Mouse (Mus musculus): ENCODE measurements at regions not wholly inside any gene's neighbourhood (a gene's known extent, or its start where the extent isn't known, plus 50 kb on each side); places are given as distances from the start of the nearest gene placed in this dataset.
A peak's percentile ranks its signal among the peaks of the same experiment; 100 is the strongest.

DNA sequence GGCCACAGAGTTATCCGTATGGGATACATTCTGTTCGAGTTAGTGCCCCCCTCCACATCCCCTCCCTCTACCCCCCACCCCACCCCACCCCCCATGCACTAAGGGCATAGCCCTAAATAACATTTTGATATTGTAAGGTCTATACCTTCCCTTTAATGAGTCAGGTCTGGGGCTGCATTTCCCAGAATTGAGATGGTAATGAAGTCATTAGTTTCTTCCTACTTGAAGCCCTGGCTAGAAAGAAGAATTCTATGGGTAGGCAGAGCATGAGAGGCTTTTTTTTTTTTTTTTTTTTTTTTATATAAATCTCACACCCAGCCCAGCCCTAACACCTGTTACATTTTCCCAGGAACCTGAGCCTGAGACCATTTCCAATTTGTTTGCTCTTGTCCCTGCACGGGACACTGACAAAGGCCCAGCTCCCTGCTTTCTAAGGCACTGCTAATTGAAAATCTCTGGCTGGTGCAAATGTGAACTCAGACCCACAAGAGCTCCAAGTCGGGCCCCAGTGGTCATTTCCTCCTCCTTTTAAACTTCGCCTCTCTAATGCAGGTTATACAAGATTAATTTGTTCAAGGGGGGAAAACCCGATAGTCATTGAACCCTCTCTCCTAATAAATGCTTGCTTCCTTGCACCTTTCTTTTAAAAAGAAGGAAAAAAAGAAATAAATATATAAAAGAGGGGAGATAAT lies 106.5 kb upstream of the Id4 start:
- Histone ChIP-seq H3K4me3 (ENCODE audit: low read depth, low read length) (no peak overlapping the region), H3K9ac (ENCODE audit: low read depth, low read length) (no peak overlapping the region), H3K9me3 (ENCODE audit: control insufficient read depth, low read length) (no peaks in the 10 kb centered on the region), H3K27me3 (replicated peaks; ENCODE audit: control insufficient read depth, insufficient read depth, low read length) (no peaks in the 10 kb centered on the region), H3K27ac (replicated peaks; ENCODE audit: low read depth, low read length) (no peak overlapping the region), H3K36me3 (ENCODE audit: control insufficient read depth, insufficient read depth, low read length) (no peaks in the 10 kb centered on the region), H3K4me1 (ENCODE audit: control insufficient read depth, insufficient read depth, low read length) (peaks cover 9% of the 10 kb centered on the region; the same call in 1 of the 2 replicates), H3K4me2 (ENCODE audit: low read depth, low read length) (no peak overlapping the region)
- ATAC-seq (ENCODE audit: low read depth) (no peak), DNase-seq (ENCODE audit: low spot score) (no peak)
- WGBS = 30% methylated on average over 6 of the region's 6 CpGs

DNA sequence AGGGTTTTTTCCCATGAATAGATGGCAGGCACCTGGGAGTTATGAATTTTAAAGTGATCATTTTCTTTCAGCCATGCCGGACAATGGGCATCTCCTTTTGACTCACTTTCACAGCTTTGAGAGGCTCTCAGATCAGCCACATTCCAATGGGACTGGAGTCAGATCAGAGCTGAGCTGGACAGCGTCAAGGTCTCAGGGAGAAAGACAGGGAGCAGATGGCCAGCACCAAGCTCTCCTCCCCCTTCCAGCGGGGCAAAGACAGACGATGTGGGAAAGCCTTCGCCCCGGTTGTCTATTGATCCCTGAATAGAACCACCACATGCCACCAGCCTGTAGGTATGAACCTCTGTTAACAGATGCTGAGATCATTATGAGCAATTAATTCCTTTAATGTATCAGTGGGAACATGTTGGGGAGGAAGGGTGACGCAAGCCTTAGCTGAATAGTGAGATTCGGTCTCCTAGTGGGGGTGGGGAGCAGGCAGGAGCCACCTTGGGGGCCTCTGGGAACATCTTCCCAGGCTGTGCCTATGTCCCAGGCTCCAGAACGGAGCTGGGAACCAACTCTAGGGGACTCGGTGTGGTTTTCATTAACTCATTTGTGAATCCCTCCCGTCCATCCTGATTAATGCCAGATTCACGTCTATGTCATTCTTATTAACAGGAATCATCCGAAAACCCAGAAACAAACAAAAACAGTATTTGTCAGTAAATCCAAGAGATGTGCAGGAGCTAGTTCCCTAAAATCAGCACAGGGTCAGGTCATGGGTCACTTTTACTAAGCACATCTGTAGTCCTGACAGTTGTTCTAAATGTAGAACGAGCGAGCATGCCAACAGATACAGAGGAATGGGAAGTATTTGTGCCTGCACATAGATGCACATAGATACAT lies 101.8 kb upstream of the Id4 start:
- 18% methylated on average over 15 of the region's 15 CpGs for WGBS
- no peak for ATAC-seq (ENCODE audit: low read depth)
- Histone ChIP-seq H3K27ac (replicated peaks; ENCODE audit: low read depth, low read length) (no peak overlapping the region), H3K27me3 (replicated peaks; ENCODE audit: control insufficient read depth, insufficient read depth, low read length) (no peaks in the 10 kb centered on the region), H3K4me1 (ENCODE audit: control insufficient read depth, insufficient read depth, low read length) (peaks cover 9% of the 10 kb centered on the region; the same call in 1 of the 2 replicates), H3K4me3 (ENCODE audit: low read depth, low read length) (no peak overlapping the region), H3K9me3 (ENCODE audit: control insufficient read depth, low read length) (no peaks in the 10 kb centered on the region), H3K9ac (ENCODE audit: low read depth, low read length) (no peak overlapping the region), H3K36me3 (ENCODE audit: control insufficient read depth, insufficient read depth, low read length) (no peaks in the 10 kb centered on the region), H3K4me2 (ENCODE audit: low read depth, low read length) (0 out of 2 replicates have a peak overlapping the region, but pooled peaks have one; percentile 9)
- DNase-seq (ENCODE audit: low spot score) = peak; percentile 31

DNA sequence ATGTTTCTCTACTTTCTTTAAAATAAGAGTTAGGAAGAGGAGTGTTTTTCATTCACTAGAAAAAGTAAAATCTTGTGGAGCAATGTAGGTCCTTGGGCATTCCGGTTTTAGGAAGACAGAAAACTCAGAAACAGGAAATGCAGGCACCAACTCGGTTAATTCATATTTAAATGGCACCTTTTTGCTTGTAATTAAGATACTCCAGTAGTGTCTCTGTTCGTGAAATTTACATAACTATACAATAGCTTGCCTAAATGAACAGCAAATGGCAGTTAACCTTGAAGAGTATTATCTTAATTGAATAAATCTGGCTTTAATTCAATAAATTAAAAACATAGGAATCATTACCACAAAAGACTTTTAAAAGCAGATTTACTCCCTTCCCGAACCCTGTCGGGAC lies 100.9 kb upstream of the Id4 start:
- ATAC-seq (ENCODE audit: low read depth) (no peak), DNase-seq (ENCODE audit: low spot score) (no peak)
- H3K4me2 ChIP-seq (ENCODE audit: low read depth, low read length) = no peak overlapping the region
- H3K36me3 ChIP-seq (ENCODE audit: control insufficient read depth, insufficient read depth, low read length) = no peaks in the 10 kb centered on the region
- peaks cover 9% of the 10 kb centered on the region; the same call in 1 of the 2 replicates for H3K4me1 ChIP-seq (ENCODE audit: control insufficient read depth, insufficient read depth, low read length)
- H3K9me3 ChIP-seq (ENCODE audit: control insufficient read depth, low read length) = no peaks in the 10 kb centered on the region
- no peak overlapping the region for H3K4me3 ChIP-seq (ENCODE audit: low read depth, low read length)
- H3K27me3 ChIP-seq (replicated peaks; ENCODE audit: control insufficient read depth, insufficient read depth, low read length) = no peaks in the 10 kb centered on the region
- no peak overlapping the region for H3K27ac ChIP-seq (replicated peaks; ENCODE audit: low read depth, low read length)
- no peak overlapping the region for H3K9ac ChIP-seq (ENCODE audit: low read depth, low read length)
- WGBS = 38% methylated on average over 5 of the region's 5 CpGs

DNA sequence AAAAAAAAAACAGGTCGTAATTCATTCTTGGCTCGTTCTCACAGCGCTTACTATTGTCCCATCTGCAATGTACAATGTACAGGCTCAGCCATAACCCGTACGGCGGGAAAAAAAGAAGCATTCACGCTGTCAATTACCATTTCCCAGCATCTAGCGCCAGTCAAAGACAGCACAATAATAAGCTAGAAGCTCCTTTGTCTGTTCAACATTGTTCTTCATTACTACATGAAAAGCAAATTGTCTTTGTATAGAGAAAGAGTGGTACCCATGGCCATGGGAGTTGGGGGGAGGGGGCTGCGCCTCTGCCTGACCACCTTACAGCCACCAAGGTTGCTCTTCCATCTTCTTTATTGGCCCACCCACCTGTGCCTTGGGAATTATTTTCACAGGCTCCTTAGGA lies 99.7 kb upstream of the Id4 start:
- DNase-seq (ENCODE audit: low spot score) = peak; percentile 31
- 75% methylated on average over 9 of the region's 9 CpGs for WGBS
- no peak overlapping the region for H3K4me3 ChIP-seq (ENCODE audit: low read depth, low read length)

DNA sequence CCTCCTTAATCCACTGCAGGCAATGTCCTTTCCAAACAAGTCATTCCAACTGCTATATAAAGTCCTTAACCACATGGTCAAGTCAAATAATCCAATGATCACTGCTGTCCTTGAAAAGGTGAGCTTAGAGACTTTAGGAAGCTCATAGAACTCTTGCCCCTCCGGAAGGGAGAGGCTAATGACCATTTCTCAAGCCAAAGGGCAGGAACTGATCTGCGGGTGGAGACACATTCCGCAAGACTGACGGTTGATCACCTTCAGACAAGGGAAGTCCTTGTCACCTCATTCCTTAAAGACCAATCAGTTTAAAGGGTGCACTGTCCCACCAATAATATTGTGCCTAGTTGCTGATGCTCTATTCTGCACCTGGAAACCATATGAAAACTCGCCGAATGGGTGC lies 96.4 kb upstream of the Id4 start:
- Histone ChIP-seq H3K27ac (replicated peaks; ENCODE audit: low read depth, low read length) (no peak overlapping the region), H3K4me3 (ENCODE audit: low read depth, low read length) (no peak overlapping the region), H3K9me3 (ENCODE audit: control insufficient read depth, low read length) (no peaks in the 10 kb centered on the region), H3K9ac (ENCODE audit: low read depth, low read length) (no peak overlapping the region), H3K27me3 (replicated peaks; ENCODE audit: control insufficient read depth, insufficient read depth, low read length) (no peaks in the 10 kb centered on the region), H3K4me1 (ENCODE audit: control insufficient read depth, insufficient read depth, low read length) (no peaks in the 10 kb centered on the region; the same call in 1 of the 2 replicates), H3K4me2 (ENCODE audit: low read depth, low read length) (no peak overlapping the region), H3K36me3 (ENCODE audit: control insufficient read depth, insufficient read depth, low read length) (no peaks in the 10 kb centered on the region)
- ATAC-seq (ENCODE audit: low read depth) = no peak
- WGBS = 89% methylated on average over 6 of the region's 6 CpGs
- DNase-seq (ENCODE audit: low spot score) = no peak

More for the DNA sequence above, 99.7 kb upstream of the Id4 start:
- no peaks in the 10 kb centered on the region for H3K27me3 ChIP-seq (replicated peaks; ENCODE audit: control insufficient read depth, insufficient read depth, low read length)
- no peaks in the 10 kb centered on the region for H3K36me3 ChIP-seq (ENCODE audit: control insufficient read depth, insufficient read depth, low read length)
- peaks cover 9% of the 10 kb centered on the region; the same call in 1 of the 2 replicates for H3K4me1 ChIP-seq (ENCODE audit: control insufficient read depth, insufficient read depth, low read length)
- H3K4me2 ChIP-seq (ENCODE audit: low read depth, low read length) = no peak overlapping the region
- no peak overlapping the region for H3K9ac ChIP-seq (ENCODE audit: low read depth, low read length)
- no peak for ATAC-seq (ENCODE audit: low read depth)
- no peak overlapping the region for H3K27ac ChIP-seq (replicated peaks; ENCODE audit: low read depth, low read length)
- no peaks in the 10 kb centered on the region for H3K9me3 ChIP-seq (ENCODE audit: control insufficient read depth, low read length)

DNA sequence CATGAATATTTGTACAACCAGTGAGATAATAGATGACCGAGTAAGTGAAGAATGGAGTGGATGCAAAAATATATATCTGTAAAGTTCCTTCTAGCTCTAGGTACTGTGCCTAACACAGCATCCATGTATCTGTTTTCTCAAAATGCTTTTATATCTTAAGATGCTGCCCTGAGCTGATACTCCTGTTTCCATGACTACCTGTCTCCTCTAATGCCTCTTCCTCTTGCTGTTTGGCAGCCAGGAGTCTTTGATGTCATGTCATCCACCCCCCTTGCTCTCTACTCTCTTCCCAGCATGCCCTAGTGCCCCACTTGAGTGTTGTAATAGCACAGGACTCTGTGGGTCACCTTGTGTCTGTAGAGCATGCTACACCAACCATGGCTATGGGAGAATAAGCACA lies 95.2 kb upstream of the Id4 start:
- ATAC-seq (ENCODE audit: low read depth) (no peak), DNase-seq (ENCODE audit: low spot score) (no peak)
- no peaks in the 10 kb centered on the region; the same call in 1 of the 2 replicates for H3K4me1 ChIP-seq (ENCODE audit: control insufficient read depth, insufficient read depth, low read length)
- no peak overlapping the region for H3K9ac ChIP-seq (ENCODE audit: low read depth, low read length)
- no peaks in the 10 kb centered on the region for H3K36me3 ChIP-seq (ENCODE audit: control insufficient read depth, insufficient read depth, low read length)
- no peaks in the 10 kb centered on the region for H3K9me3 ChIP-seq (ENCODE audit: control insufficient read depth, low read length)
- WGBS = 93% methylated on average over 1 of the region's 1 CpGs
- H3K27ac ChIP-seq (replicated peaks; ENCODE audit: low read depth, low read length) = no peak overlapping the region
- no peaks in the 10 kb centered on the region for H3K27me3 ChIP-seq (replicated peaks; ENCODE audit: control insufficient read depth, insufficient read depth, low read length)
- H3K4me3 ChIP-seq (ENCODE audit: low read depth, low read length) = no peak overlapping the region
- no peak overlapping the region for H3K4me2 ChIP-seq (ENCODE audit: low read depth, low read length)

DNA sequence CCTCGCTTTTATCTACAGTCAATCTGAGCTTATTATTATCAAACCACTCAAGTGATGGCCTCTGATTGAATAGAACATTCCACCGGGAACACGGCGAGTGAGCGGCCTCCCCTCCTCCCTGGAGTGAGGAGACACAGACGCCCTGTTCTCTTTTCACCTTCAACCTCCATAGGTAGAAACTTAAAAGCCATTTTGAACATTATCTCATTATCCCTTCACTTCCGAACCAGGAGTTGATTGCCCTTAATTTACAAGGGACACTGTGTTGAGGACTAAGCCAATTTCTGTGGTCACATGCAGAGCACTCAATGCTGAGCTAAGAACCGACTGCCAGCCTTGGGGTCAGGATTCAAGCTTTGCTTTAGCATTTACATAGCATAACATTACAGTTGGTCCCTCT lies 93.1 kb upstream of the Id4 start:
- Histone ChIP-seq H3K9me3 (ENCODE audit: control insufficient read depth, low read length) (no peaks in the 10 kb centered on the region), H3K27ac (replicated peaks; ENCODE audit: low read depth, low read length) (no peak overlapping the region), H3K4me2 (ENCODE audit: low read depth, low read length) (no peak overlapping the region), H3K4me3 (ENCODE audit: low read depth, low read length) (no peak overlapping the region), H3K27me3 (replicated peaks; ENCODE audit: control insufficient read depth, insufficient read depth, low read length) (no peaks in the 10 kb centered on the region), H3K4me1 (ENCODE audit: control insufficient read depth, insufficient read depth, low read length) (no peaks in the 10 kb centered on the region; the same call in 1 of the 2 replicates), H3K9ac (ENCODE audit: low read depth, low read length) (no peak overlapping the region), H3K36me3 (ENCODE audit: control insufficient read depth, insufficient read depth, low read length) (no peaks in the 10 kb centered on the region)
- DNase-seq (ENCODE audit: low spot score) (peak; percentile 11), ATAC-seq (ENCODE audit: low read depth) (no peak)
- 26% methylated on average over 8 of the region's 8 CpGs for WGBS

DNA sequence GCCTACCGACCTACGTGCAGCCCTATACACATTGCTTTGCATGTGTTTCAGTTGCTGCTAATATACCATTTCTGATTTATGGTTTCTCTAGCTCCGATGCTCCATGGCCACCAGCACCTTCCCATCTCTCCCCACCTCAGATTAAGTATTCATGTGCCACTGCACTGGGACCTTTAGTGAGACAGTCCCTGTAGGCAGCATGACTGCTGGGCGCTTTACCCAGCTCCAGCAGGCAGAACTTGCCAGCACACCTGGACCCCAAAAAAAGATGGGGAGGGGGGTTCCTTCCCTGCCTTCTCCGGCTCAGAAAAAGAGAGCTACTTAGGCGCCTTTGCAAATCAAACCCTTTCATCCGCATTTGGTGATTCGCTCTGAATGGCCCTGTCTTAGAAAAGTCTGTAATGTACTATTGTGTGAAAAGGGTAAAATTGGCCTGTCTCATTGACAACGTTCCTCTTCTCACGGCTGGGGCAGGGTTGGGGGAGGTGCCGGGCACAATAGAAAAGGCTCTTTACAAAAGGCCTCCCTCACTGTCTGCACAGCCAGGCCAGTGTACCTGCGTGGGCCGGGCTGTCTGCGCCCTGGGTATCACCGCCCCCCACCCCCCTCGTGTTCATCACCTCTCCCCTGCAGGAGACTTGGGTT lies 89.6 kb upstream of the Id4 start:
- Histone ChIP-seq H3K4me1 (ENCODE audit: control insufficient read depth, insufficient read depth, low read length) (no peaks in the 10 kb centered on the region; the same call in 1 of the 2 replicates), H3K4me3 (ENCODE audit: low read depth, low read length) (no peak overlapping the region), H3K27ac (replicated peaks; ENCODE audit: low read depth, low read length) (no peak overlapping the region), H3K36me3 (ENCODE audit: control insufficient read depth, insufficient read depth, low read length) (no peaks in the 10 kb centered on the region), H3K27me3 (replicated peaks; ENCODE audit: control insufficient read depth, insufficient read depth, low read length) (no peaks in the 10 kb centered on the region), H3K9me3 (ENCODE audit: control insufficient read depth, low read length) (no peaks in the 10 kb centered on the region), H3K9ac (ENCODE audit: low read depth, low read length) (no peak overlapping the region), H3K4me2 (ENCODE audit: low read depth, low read length) (no peak overlapping the region)
- 35% methylated on average over 16 of the region's 16 CpGs for WGBS
- ATAC-seq (ENCODE audit: low read depth) (no peak), DNase-seq (ENCODE audit: low spot score) (no peak)
